Mouse (Mus musculus): Measurements from ENCODE around the gene Olfr522.
"Not testable (repeated sequence)": the region's sequence is repeated elsewhere in the genome, so short reads cannot be mapped to it uniquely, and the experiment has no call there.

Gene Olfr522

DNA sequence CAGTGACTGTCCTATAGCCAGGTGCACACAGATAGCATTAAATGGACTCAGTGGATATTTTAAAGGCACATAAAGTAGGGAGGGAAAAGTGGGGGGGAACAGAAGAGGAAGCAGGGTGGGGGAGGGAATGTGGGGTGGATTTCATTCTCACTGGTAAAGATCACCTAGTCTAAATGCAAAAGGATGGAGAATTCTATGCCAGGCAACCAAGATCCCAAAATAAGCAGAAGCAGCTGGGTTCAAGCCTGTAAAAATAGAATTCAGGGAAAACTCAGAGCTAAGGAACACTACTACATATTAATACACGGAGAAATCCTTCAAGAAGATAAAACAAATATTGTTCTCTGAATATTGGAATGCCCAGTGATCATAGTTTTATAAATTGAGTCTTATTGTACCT, 3.4 kb upstream of the Olfr522 start:
- DNase-seq (ENCODE audit: low read depth, low spot score), result no peak

DNA sequence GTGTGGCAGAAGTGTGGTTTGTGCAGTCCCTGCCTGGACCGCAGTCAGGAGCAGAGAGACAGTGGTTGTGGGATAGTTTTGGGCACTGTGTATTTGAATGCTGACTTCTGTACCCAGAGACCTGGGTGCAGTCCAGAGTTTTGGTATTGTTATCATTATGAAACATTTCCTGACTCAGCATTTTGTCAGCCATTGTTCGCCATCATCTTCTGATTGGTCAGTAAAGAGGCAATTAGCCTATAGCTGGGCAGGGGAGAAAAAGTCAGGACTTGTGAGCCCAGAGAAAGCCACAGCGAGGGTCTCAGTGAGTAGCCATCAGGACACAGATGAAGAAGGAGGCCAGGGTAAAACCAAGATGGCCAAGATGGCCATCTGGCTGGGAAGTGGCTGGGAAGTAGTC, 4.2 kb downstream of the Olfr522 start:
- DNase-seq (ENCODE audit: low read depth, low spot score), result no peak

DNA sequence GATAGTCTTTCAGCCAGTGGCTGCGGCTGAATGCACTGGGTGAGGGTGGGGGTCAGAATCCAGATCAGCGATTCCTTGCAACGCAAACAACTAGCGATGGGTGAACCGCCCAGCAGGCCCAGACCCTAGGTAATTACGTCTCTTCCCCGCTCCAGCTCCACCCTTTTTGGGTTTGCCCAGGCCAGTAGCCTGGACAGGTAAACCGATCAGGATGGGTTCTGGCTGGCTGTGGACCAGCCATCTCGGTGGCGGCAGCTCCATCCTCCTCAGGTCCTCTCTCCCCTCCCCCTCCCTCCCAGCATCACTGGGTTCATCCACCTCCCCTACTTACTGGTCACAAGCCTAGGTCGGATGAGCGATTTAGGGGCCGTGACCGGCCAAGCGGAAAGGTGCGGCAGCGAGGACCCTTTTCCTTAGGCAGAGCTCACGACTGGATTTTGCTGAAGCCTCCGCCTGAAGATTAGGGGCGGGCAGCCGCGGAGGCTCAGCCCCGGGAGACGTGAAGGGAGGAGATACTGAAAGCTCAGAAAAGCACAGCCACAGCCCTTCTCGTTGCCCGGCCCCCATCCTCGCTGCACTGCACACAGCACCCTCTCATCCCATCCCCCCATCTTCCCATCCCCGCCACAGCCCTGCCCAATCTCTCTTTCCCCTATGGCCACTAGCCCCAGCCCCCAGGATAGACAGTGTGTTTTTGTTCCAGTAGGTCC, 10.2 kb downstream of the Olfr522 start, which contains the start of gene Sprn:
Sprn (minus strand) TSS at position 660 of the 710 bp plus-strand sequence.
- peak; percentile 51 for DNase-seq (ENCODE audit: low read depth, low spot score)

DNA sequence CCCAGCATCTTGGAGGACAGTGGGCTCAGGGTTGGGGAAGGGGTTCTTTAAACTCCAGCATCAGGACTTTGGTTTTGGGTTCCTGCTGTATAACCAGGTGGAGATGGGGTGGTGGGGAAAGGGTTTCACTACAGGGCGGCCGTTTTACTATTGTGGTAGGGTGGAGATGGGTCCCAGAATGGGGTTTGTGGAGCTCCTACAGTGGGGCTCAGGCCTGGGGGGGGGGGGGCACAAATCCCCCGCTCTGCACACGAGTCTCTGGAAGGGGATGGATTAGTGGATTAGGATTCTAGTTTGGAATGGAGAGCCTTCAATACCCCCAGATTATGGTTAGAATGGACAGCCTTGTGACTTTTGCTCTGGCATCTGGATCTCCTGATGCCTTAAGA, 10.7 kb downstream of the Olfr522 start:
- no peak for DNase-seq (ENCODE audit: low read depth, low spot score)

DNA sequence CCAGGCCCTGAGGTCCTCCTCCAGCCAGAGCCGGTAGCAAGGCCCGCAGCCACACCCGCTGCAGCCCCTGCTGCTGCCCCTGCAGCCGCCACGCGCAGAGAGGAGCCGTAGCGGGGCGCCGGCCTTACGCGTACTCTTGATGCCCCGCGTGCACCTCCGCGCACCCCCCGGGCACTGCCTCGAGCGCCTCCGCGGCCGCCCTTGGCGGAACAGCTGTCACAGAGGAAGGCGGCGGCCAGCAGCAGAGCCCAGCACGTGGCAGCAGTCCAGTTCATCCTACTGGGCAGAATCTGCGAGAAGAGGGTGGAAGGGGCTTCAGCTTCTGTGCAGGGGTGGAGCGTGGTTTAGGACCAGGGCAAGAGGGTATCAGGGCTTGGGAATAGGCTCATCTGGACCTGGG, 11.2 kb downstream of the Olfr522 start:
- DNase-seq (ENCODE audit: low read depth, low spot score), result no peak

DNA sequence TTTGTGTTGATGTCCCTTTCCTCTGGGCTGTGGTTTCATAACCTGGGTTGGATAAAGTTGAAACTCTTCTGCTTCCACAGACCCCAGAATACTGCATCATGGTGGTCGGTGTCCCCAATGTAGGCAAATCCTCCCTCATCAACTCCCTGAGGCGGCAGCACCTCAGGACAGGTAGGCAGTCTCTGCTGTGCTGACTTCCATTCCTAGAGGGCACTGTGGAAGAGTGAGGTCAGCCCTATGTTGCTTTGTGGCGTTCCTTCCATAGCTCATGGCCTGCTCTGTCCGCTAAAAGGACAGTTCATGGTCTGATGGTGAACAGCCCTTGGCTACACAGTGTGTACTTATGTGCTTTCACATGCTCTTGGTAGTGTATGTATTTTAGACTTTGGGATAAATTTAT, 20.0 kb downstream of the Olfr522 start:
- no peak for DNase-seq (ENCODE audit: low read depth, low spot score)

DNA sequence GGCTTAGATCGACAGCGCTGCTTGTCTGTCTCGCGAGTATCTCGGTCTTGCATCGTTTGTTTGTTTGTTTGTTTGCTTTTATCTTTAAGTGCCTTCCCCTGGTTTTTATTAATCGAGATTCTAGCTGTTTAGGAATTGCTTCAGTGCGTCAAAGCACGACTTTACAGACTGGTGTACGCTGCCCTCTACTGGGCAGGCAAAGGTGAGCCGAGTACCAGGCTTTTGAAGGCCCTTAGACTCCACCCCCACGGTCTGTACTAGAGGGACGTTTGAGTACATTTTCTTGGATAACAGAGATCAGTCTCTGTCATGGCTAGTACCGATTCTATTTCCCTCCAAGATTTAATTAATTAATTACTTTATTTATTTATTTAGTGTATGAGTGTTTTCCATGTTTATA, 23.2 kb downstream of the Olfr522 start:
- DNase-seq (ENCODE audit: low read depth, low spot score), result no peak

DNA sequence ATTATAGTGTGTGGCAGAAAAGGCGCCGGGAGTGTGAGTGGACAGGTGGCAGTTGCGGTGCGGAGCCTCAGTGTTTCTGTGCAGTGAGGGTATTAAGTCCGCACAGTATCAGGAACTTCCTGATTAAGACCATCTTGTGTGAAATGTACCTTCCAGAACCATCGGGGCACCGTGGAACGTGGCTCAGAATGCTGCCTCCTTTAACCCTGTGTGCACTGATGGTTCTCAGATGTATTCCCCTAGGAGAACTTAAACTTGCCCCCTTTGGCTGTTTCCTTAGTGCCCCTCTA, 26.6 kb downstream of the Olfr522 start:
- no peak for DNase-seq (ENCODE audit: low read depth, low spot score)

DNA sequence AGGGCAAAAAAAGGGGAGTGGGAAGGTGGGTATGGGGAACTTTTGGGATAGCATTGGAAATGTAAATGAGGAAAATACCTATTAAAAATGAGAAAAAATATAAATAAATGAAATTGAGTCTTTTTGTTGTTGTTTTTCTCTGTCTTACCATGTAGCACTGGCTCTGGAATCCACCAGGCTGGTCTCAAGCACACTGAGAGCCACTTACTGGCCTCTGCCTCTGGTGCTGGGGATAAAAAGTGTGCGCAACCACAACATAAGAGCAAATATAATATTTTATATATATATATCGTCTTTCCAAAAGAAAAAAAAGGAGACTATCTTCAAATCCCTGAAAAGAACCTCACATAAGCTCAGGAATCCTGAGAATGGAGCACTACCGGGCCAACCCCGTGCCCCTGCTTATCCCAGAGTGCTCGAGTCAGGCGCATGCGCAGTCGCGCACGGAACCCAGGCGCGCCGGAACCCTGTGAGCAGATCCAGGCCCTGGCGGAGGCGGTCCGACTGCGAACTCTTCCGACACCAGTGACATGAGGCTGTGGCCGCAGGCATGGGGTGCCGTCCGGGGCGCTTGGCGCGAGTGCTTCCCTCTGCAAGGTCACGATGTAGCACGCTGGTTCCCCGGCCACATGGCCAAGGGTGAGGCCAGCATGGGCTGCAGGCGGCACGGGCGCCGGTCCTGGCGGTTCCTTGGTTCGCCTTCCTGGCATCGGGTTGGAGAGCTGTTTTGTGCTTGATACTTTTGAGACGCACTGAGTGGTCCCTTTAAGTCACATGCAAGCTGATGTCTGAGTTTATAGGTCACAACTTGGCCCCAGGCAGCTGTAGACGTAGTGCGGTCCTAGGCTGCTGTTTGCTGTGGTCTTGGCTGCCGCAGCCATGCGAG, 27.2 kb downstream of the Olfr522 start, which contains the start of gene Mtg1:
Mtg1 (plus strand) TSS at position 430 of the 886 bp plus-strand sequence.
- peak; percentile 92 for DNase-seq (ENCODE audit: low read depth, low spot score)

DNA sequence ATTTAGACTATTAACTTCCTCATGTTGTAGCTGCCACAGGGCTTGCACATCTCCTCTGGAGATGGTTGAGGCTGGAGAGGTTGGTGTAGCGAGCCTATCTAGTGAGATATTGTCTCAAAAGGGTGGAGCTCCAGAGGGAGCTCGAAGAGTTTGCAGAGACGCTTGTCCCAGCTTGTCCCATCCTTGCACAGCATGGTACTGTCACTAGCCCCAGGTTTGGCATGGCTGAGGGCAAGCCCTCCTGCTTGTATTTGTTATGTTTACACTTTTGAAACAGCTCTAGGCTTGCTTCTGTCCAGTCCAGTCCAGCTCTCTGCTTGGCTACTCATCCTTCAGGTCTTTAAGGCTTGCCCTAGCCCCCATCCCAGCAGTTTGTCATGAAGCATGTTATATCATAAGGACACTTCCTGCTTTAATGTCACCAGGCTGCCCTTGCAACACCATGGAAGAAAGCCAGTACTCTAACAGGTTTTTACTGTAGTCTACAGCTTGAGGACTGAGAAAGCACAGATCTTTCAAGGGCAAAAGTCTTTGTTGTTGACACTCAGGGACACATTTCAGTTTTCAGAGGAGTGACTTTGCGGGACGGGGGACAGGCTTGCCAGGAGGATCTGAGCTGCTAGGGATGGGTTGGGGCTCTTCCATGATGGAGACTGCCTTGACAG, 29.3 kb downstream of the Olfr522 start:
- no peak for DNase-seq (ENCODE audit: low read depth, low spot score)

DNA sequence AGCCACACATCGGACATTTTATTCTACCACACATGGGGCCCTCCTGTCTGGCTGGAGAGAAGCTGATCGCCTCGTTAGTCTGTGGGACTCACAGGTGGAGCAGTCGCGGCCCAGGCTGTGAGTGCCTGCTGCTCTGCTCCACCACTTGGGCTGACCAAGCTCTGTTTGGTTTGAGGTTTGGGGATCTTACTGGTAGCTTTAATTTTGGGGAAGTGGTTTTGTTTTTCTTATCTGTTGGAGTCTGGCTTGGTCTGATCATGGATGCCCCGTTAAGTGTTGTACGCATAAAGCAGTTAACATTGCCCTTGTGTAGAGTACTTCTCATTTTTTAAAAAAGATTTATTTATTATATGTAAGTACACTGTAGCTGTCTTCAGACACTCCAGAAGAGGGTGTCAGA, 30.5 kb downstream of the Olfr522 start:
- not testable (repeated sequence) for DNase-seq (ENCODE audit: low read depth, low spot score)

DNA sequence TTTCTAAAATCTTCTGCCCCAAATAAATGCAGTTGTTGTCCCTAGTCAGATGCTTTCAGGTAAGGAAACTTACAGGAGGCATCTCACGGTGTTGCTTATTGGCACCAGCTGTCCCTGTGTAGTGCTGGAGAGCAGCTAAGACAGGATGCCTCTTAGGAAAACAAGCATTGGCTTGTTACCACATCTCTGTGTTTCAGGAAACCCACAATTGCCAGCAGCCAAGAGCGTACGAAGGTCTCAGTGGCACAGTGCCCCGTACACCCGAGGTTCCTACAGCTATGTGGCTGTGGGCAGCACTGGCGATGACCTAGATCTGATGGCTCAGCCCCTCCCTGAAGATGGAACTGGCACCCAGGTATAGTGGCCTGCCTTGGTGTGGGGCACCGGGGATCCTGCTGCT, 32.4 kb downstream of the Olfr522 start:
- DNase-seq (ENCODE audit: low read depth, low spot score), result not testable (repeated sequence)

DNA sequence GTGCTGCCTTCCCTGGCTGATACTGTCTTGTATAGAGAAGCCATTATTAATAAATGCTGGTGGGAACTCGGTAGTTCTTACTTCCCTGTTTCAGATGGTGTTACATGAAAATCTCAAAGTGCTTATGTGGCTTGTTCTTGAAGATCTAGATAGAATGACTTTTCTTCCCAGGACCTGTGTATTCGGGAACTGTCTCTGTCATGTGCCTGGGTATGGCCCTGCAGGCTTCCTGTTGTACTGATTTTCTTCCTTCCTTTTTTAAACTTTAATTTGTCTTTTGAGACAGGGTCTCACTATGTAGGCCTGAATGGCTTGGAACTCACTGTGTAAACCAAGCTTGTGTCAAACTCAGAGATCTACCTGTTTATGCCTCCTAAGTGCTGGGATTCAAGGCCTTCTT, 36.7 kb downstream of the Olfr522 start:
- DNase-seq (ENCODE audit: low read depth, low spot score), result no peak

DNA sequence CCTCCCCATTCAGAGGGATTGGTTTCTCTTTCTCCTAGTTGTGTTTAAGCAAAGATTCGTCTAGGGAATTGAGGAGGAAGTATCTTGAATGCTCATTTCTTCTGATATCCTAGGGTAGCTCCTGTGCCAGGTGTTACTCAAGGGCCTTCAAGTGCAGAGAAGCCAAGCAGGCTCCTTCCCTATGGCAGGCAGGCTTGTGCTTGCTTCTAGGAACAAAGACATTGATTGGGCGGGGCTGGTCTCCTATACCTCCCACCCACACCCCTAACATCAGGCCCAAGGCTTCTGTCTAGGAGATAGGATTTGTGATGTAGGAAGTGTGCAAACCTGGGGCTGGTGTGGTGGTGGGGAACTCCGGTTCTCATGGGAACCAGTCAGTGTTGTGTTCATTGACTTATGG, 37.6 kb downstream of the Olfr522 start:
- DNase-seq (ENCODE audit: low read depth, low spot score), result no peak

DNA sequence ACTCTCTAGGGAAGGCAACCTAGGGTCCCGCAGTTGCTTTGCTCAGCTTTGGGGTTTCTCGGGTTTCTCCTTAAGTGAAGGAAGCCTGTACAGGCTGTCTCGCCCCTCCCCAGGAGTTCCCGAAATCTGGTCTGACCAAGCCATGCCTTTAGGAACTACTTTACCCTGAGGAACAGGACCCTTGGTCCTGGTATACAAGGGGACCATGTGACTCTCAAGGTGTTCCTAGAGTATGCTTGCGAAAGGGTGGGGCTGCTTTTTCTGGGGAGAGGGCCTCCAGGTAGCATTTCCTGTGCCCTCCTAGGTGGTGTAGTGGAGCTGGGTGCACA, 38.6 kb downstream of the Olfr522 start:
- DNase-seq (ENCODE audit: low read depth, low spot score), result no peak

DNA sequence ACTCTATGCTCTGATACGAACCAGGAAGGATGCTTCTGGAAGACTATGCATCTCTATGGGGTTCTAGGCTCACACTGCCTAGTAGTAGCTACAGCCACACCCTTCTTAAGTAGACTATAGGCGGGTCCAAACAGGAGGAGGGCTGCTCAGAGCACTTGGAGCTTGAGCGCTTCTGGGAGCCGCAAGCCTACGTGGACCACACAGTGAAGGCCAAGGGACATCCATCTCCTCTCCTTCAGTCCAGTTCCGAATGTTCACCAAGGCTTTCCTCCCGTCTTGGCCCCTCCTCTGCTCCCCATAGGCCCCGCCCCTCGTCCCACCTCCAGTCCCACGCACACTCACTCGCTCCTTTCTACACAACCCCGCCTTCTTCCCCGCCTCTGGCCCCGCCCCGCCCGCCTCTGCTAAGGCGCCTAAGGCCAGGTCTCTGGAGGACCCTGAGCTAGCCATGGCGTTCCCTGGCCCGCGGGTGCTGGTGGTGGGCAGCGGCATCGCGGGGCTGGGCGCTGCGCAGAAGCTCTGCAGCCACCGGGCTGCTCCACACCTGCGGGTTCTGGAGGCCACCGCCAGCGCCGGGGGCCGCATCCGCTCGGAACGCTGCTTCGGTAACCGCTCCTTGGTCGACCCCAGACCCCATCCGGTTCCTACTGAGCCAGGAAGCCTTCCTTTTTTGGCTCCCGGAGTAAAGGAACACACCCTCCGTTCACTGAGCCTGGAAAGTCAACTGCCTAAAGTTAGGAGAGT, 39.1 kb downstream of the Olfr522 start:
- DNase-seq (ENCODE audit: low read depth, low spot score), result peak; percentile 80

DNA sequence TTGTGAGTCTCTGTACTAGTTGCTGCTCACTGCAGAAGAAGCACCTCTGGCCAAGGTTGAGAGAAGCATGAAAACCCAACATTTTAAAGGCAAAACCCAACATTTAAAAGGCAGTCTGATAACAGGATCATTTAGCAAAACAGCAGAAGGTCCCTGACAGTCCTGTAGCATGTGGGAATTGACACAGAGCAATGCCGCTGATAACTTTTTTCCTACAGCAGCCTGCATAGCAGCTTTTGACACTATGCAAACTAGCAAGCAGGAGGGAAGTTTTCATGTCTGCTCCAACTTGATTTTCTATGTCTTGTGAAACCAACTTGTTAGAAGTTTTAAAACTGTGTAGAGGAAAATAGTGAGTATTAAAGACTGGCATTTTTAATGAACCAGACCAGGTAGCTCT, 40.2 kb downstream of the Olfr522 start:
- no peak for DNase-seq (ENCODE audit: low read depth, low spot score)

DNA sequence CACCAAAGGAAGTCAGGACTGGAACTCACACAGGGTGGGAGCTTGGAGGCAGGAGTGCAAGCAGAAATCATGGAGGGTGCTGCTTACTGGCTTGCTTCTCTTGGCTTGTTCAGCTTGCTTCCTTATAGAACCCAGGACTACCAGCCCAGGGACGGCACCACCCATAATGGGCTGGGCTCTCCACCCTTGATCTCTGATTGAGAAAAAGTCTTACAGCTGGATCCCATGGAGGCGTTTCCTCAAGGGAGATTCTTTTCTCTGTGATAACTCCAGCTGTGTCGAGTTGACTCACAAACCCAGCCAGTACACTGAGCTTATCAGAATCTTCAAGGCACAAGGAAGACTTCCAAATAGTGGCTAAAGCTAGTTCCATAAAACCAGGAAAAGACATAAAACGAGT, 41.8 kb downstream of the Olfr522 start:
- DNase-seq (ENCODE audit: low read depth, low spot score), result no peak

DNA sequence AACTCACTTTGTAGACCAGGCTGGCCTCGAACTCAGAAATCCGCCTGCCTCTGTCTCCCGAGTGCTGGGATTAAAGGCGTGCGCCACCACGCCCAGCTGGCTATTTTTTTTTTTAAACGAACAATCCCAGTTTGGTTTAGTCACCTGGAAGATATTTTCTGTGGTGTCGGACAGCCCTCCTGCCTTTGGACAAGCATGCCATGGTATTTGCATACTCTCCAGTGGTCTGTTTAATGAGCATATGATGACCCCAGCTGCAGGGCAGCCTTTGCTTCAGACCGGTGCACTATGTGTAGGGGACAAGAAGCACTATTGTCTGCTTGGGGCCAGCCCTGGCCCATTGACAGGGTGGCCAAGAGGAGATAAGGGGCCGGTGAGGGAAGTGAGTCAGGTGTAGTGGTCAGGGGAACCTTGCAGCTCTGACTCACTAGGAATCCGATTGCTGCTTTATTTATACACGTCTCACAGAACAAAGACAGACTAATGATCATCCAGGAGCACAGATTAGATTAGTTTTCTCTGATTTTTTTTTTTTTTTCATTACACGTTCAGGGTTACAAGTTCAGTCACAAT, 43.1 kb downstream of the Olfr522 start:
- no peak for DNase-seq (ENCODE audit: low read depth, low spot score)

DNA sequence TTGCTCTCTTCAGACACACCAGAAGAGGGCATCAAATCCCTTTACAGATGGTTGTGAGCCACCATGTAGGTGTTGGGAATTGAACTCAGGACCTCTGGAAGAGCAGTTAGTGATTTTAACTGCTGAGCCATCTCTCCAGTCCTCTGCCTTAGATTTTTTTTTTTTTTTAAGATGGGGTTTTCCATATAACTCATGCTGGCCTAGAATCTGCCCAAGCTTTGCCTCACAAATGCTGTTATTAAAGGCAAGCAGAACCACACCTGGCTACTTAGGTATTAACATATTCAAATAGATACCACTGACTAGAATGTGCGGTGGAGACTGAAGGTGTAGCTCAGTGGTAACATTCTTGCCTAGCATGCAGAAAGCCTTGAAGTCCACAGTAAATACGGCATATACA, 44.1 kb downstream of the Olfr522 start:
- no peak for DNase-seq (ENCODE audit: low read depth, low spot score)

DNA sequence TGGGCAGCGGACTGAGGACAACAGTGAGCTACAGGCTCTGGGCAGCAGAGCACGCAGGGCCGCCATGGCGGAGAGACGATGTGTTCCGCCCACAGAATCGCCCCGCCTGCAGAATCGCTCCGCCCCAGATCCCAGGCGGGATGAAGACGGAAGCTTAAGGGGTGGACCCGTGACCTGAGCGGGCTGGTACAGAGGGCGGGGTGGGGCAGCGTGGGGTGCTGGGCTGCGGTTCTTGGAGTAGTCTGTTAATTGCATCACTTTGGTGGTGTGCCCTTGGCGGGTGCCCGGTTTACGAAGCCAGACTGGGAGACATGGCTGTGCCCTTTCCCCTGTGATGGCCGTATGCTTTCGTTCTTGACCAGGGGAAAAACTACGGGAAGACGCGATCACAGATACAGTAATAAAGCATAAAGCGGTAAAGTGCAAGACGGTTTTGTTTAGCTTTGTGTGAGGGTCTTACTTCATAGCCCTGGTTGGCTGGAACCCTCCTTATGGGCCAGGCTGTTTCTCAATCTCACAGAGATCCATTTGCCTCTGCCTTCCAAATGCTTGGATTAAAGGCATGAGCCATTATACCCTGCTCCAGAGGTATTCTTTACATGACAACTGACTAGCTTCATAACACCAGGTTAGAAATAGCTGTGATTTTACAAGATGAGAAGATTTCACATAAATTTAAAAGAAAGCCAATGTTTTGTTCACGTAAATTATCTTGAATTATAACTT, 48.1 kb downstream of the Olfr522 start, which contains the start of gene Echs1:
Echs1 (minus strand) TSS at position 148 of the 726 bp plus-strand sequence.
- peak; percentile 67 for DNase-seq (ENCODE audit: low read depth, low spot score)

All from retina, postnatal 7 days (tissue).